Mouse (Mus musculus) kidney, postnatal 14 days (tissue): ENCODE measurements around the gene Rhbdd3.
A peak's percentile ranks its signal among the peaks of the same experiment; 100 is the strongest.
"Not testable (repeated sequence)": the region's sequence is repeated elsewhere in the genome, so short reads cannot be mapped to it uniquely, and the experiment has no call there.

Source experiments
- DNase-seq: peaks from one replicate; pipeline ENCODE4 v3.0.0; 2022; ENCODE audit warnings: mixed read lengths

The Rhbdd3 gene

GRCm38 (mm10) chr11:5065056-5065821, 33.5 kb upstream of the Rhbdd3 start, which contains the start of gene Gas2l1:
Gene Gas2l1, minus strand, starts transcription at chr11:5065327.
- DNase-seq: peak; percentile 95

GRCm38 (mm10) chr11:5067063-5067462, 31.7 kb upstream of the Rhbdd3 start:
- no peak for DNase-seq

- DNase-seq: no peak
Measured at GRCm38 (mm10) chr11:5068126-5068971, 30.4 kb upstream of the Rhbdd3 start.

- DNase-seq: no peak
Measured at GRCm38 (mm10) chr11:5074882-5075281, 23.8 kb upstream of the Rhbdd3 start.

- DNase-seq: no peak
Measured at GRCm38 (mm10) chr11:5075760-5076159, 23.0 kb upstream of the Rhbdd3 start.

GRCm38 (mm10) chr11:5076843-5077242, 21.9 kb upstream of the Rhbdd3 start:
- not testable (repeated sequence) for DNase-seq

GRCm38 (mm10) chr11:5089147-5089546, 9.6 kb upstream of the Rhbdd3 start:
- no peak for DNase-seq

GRCm38 (mm10) chr11:5091706-5092105, 7.0 kb upstream of the Rhbdd3 start:
- DNase-seq: no peak

- DNase-seq: no peak
Measured at GRCm38 (mm10) chr11:5095877-5096276, 2.8 kb upstream of the Rhbdd3 start.

- DNase-seq: no peak
Measured at GRCm38 (mm10) chr11:5096480-5097020, 2.2 kb upstream of the Rhbdd3 start.

GRCm38 (mm10) chr11:5098035-5098735, 541 bp upstream of the Rhbdd3 start:
- peak; percentile 52 for DNase-seq

GRCm38 (mm10) chr11:5099576-5100183, 954 bp downstream of the Rhbdd3 start:
- DNase-seq: peak; percentile 92

GRCm38 (mm10) chr11:5100283-5100682, 1.6 kb downstream of the Rhbdd3 start:
- DNase-seq: no peak

- DNase-seq: no peak
Measured at GRCm38 (mm10) chr11:5100801-5101200, 2.1 kb downstream of the Rhbdd3 start.

- DNase-seq: no peak
Measured at GRCm38 (mm10) chr11:5101641-5102040, 2.9 kb downstream of the Rhbdd3 start.

GRCm38 (mm10) chr11:5102384-5102783, 3.7 kb downstream of the Rhbdd3 start:
- DNase-seq: no peak

GRCm38 (mm10) chr11:5103986-5104509, 5.3 kb downstream of the Rhbdd3 start:
- DNase-seq: no peak

GRCm38 (mm10) chr11:5109441-5109840, 10.7 kb downstream of the Rhbdd3 start:
- no peak for DNase-seq

GRCm38 (mm10) chr11:5113645-5114044, 14.9 kb downstream of the Rhbdd3 start:
- DNase-seq: no peak

GRCm38 (mm10) chr11:5114931-5115581, 16.3 kb downstream of the Rhbdd3 start:
- DNase-seq: peak; percentile 90

GRCm38 (mm10) chr11:5125713-5126112, 27.0 kb downstream of the Rhbdd3 start:
- DNase-seq: no peak

- no peak for DNase-seq
Measured at GRCm38 (mm10) chr11:5129035-5129480, 30.3 kb downstream of the Rhbdd3 start.
